Mouse (Mus musculus): ENCODE data around the gene Spata31. TPM values are rescaled to one million over a fixed set of nuclear protein-coding genes. Genes with fewer than 3 reads are reported as not detected.

Spata31 gene
- total RNA-seq (2015; ENCODE audit: low replicate concordance) (not detected in 2 replicates), total RNA-seq (2017; ENCODE audit: low replicate concordance) (0.84 TPM in 1 of 2 replicates, not detected in the other)

DNA sequence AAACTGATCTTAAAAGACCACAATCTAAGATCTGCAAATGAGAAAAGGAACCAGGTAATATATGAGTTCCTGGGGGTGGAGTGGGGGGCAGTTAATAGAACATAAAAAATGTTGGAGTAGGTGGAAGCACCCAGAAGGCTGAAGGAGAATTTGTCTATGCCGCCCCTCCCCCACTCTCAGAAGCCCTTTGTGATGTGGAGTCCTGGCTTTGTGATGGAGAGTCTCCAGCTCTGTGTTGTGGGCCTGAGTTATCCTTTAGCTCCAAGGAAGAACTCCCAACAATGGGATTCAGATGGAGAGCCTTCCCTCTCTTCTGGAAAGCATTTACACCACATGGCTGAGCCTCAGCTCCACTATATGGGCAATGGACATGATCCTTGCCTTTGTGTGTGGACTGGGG lies at the start of gene Spata31:
Gene Spata31, plus strand, starts transcription at position 216 of the 400 bp plus-strand sequence.
- ATAC-seq (replicated peaks; ENCODE audit: low FRiP score, poor library complexity, severe bottlenecking): no peak

DNA sequence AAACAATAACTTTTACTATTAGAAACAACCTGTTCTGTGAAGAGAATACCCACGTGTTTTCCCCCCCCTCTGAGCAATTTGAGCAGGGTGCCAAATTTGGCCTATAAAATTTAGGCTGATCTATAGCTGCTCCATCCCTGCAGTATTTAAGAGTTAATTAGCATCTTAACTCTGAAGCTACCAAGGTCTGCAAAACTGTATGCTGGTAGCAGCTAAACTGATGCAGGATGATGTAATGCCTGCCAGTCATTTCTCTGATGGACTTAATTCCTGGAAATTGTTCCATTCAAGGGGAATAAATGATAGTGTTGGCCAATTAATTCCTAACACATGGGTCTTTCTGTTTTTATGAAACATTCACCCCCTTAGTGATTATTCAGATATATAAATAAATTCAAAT lies 14.1 kb upstream of the Spata31 start:
- ATAC-seq (replicated peaks; ENCODE audit: low FRiP score, poor library complexity, severe bottlenecking): no peak

DNA sequence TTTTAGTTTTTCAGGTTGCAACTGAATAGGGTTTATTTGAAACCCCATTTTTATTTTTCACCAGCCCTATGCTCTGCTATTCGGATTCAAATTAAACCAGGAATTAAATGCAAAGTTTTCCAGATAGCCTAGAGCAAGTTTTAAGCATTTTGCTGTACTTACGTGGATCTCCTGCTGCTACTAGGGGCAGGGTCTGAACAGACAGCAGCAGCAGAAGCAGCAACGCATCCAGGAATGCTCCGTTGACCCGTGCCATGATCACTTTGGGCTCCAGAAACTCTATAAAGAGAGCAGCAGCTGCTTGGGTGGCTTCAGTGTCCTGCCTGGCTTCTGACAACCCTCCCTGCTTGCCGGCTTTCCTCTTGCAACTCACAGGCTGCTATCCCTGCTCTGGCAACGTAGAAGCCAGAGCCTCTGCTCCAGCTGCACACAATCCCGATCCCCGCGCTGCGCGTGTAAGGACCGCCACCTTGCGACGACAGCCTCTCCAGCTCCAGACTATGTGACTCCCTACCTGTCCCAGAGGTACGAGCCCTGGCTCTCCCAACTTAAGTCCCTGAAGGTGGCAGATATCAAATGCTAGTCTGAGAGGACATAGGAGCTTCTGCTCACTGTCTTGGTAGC lies 13.5 kb upstream of the Spata31 start, which contains the start of gene Cntnap3:
Gene Cntnap3, minus strand, starts transcription at position 371 of the 624 bp plus-strand sequence.
- no peak for ATAC-seq (replicated peaks; ENCODE audit: low FRiP score, poor library complexity, severe bottlenecking)

Other genes with a start within 250 kb of the Spata31 start
- gene Cntnap3, start 13.5 kb upstream of the Spata31 start, total RNA-seq (2015; ENCODE audit: low replicate concordance): not detected in 2 replicates
- not detected in 2 replicates for gene Cntnap3, start 13.5 kb upstream of the Spata31 start, total RNA-seq (2017; ENCODE audit: low replicate concordance)
- not detected in 2 replicates for gene Spata31d1c, start 115.7 kb downstream of the Spata31 start, total RNA-seq (2015; ENCODE audit: low replicate concordance)
- not detected in 2 replicates for gene Spata31d1c, start 115.7 kb downstream of the Spata31 start, total RNA-seq (2017; ENCODE audit: low replicate concordance)
- not detected in 2 replicates for gene Prss47, start 135.4 kb downstream of the Spata31 start, total RNA-seq (2015; ENCODE audit: low replicate concordance)
- gene Prss47, start 135.4 kb downstream of the Spata31 start, total RNA-seq (2017; ENCODE audit: low replicate concordance): not detected in 2 replicates
- 33.2 and 40.0 TPM in 2 replicates for gene Mfsd14b, start 195.6 kb downstream of the Spata31 start, total RNA-seq (2015; ENCODE audit: low replicate concordance)
- gene Mfsd14b, start 195.6 kb downstream of the Spata31 start, total RNA-seq (2017; ENCODE audit: low replicate concordance): 35.5 and 43.9 TPM in 2 replicates
- not detected in 2 replicates for gene Olfr465-ps1, start 220.7 kb downstream of the Spata31 start, total RNA-seq (2015; ENCODE audit: low replicate concordance)
- not detected in 2 replicates for gene Olfr465-ps1, start 220.7 kb downstream of the Spata31 start, total RNA-seq (2017; ENCODE audit: low replicate concordance)
- not detected in 2 replicates for gene Olfr466, start 232.8 kb downstream of the Spata31 start, total RNA-seq (2015; ENCODE audit: low replicate concordance)
- gene Olfr466, start 232.8 kb downstream of the Spata31 start, total RNA-seq (2017; ENCODE audit: low replicate concordance): 0.28 TPM in 1 of 2 replicates, not detected in the other

Data from erythroblast, adult 5-6 weeks (primary cell).